Mouse (Mus musculus) lung, postnatal 14 days (tissue): Measurements from ENCODE around the gene Lrrc49.

Experiments
- DNase-seq: peaks from one replicate; pipeline ENCODE4 v3.0.0; 2021

Lrrc49 gene

DNA sequence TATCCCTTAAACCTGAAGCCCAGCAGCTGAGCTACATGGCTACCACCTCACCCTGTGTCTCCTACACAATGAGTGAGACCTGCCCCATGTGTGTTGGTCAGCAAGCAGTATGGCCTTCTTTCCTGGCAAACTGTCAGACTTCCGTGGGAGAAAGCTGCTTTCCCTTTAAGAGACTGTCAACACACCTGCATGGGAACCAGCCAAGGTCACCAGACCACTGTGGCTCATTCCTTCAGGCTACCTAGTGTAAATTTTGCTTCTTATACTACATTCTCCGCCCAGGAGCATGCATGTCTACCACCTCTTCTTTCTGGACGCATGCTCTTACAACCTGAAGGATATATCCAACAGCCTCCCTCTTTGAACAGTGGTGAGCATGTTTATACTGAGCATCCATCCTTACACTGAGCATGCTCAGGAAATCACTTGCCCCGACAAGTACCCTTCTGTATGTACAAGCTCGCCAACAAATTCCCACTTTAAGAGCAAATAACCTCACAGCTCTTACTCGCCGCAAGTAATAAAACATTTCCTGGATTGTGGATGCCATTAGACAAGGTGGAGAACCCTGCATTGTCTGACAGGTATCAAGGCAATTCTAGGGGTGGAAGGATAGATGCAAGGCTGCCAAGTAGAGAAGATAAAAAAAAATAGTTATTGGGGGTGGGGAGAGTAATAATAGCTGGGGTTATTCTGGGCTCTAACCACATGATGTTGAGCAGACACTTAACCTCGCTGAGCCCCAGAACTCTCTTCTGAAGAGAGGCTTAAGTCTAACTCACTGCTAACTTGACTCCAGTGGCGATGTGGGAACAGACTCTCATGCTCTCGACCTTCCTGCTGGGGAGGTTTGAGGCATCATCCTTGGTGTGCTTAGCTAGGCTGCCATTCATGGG, 158.4 kb downstream of the Lrrc49 start:
- no peak for DNase-seq

DNA sequence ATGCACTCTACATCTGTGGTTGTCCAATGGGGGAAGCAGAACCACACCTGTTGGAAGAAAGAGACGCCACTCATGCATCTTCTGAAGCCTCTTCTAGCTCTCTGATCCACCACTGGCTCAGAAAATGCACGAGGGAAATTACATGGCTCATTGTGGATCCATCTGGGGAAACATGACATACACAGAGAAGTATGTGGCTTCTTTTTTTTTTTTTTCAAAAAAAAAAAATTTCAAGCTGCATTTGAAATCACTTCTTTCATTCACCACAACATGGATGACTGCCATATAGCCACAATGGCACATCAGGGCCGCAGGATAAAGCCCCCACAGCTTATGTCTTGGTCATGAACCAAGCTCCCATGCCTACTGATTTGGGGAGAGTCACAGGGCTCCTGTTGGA, 159.7 kb downstream of the Lrrc49 start:
- DNase-seq: no peak

DNA sequence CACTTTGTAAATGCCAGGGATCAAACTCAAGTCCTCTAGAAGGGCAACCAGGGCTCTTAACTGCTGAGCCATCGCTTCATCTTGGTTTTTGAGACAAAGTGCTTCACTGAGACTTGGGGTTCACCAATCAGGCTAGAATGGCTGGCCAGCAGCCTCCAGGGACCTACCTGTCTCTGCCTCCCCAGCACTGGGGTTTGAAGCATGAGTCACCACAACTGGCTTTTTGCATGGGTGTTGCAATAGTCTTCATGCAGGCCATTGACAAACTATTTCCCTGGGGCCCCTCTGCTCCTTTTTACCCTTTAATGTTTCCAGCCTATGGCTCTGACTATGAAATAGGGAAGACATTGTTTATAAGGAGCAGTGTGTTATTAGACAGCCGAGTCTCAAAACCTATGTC, 160.1 kb downstream of the Lrrc49 start:
- no peak for DNase-seq

DNA sequence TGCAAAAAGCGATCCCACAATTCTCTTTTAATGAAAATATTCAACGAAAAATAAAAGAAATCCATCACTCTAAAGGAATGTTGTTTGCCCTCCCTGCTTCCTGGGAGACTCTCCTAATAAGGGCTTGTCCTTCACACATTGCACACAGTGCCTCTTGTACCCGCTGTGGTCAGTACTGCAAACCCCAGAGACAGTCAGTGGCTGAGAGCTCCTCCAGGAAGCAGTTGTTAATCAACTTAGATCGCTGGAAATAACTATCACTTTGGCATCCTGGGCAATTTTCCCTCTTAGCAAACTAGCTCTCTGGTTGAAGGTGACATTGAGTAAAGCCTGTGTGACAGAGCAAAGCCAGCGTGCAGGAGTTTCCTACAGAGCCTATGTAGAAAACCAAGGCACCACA, 160.9 kb downstream of the Lrrc49 start:
- no peak for DNase-seq

DNA sequence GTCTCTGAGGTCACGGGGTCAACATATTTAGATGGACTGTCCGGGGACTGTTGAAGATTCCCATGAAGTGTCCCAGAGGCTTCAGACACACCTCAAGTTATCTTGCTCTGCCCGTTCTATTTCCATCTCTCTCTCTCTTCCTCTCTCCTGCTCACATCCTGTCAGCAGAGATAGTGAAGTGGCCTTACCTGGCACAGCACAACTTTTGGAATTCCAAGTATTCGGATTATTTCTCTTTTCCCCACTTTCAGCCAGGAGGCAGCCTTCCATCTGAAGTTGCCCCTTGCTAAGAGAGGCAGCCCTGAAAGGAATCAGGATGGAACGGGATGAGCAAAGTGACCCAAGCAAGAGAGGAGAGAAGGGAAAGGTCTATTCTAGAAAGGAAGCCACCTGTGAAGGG, 161.8 kb downstream of the Lrrc49 start:
- DNase-seq: no peak

DNA sequence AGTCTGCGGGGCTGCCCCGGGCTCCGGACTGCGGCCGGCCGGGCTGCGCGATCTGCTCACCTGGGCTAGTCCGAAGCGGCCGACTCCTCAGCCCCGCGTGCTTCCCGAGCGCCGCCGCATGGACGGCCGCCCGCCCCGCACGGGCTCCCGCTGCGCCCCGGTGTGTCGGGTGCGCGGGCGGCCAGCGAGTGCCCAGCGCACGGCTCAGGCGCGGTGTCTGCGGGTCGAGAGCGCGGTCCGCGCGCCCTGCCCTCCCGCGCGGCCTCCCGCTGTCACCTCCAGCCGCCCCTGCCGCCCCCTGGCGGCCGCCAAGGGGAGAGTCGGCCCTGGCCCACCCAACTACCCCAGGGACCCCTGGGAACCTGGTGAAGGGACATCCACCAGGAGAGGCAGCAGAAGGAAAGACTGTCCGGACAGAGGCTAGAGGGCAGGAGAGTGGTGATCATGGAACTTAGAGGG, 166.1 kb downstream of the Lrrc49 start, which contains the start of gene Thsd4:
Gene Thsd4, minus strand, starts transcription at position 241 of the 459 bp plus-strand sequence.
- peak; percentile 73 for DNase-seq

DNA sequence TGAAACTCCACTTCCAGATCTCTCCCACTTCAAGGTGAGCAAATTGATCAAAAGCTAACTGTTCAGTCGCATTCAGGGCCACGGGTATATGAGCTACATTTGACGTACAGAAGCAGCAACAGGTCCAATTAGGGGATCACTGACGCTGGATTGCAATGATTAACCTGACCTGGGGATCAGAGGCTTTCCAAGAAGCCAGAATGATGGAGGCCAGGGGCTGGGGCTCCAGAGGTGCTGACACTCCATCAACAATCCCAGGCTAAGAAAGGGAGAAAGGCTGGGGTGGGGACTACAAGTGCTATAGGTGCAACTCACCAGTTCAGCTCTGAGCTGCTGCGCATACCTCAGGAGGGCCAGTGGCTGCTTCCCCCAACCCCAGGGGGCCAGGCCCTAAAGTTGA, 166.8 kb downstream of the Lrrc49 start:
- DNase-seq: no peak

DNA sequence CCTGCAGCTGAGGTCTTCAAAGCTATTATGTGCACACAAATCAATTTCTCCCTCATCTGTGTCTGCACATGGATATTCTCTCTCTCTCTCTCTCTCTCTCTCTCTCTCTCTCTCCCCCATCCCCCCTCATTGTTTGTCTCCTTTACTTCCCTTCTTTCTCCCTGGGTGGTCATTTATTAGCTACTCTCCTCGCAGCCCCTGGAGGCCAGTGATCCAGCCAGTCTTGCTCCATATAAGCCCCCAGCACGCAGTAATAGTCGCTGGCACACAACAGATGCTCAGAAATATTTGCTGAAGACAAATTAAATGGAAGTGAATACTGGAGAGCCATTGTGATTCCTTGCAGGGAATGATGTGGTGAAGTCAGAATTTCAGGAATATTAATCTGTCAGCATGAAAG, 168.4 kb downstream of the Lrrc49 start:
- no peak for DNase-seq
